Mouse (Mus musculus) C3H10T1/2 (cell line): ENCODE measurements around the gene Lypd6b. TPM values are rescaled to one million over a fixed set of nuclear protein-coding genes. Genes with fewer than 3 reads are reported as not detected.

Experiments
- polyA plus RNA-seq, 2 experiments: library from polyadenylated mRNA; unstranded; fragments of >200 nt; fragmentation: generic; extraction: Trizol; gene quantifications; one replicate each; pipeline ENCODE4 v1.2.1; 2012; ENCODE audit warnings: missing spikeins in 2 of 2

Lypd6b gene
- polyA plus RNA-seq, result not detected

GRCm38 (mm10) chr2:49787376-49788050 is at the start of gene Lypd6b:
Lypd6b (plus strand) TSS chr2:49787688.

Other genes starting within 250 kb of the Lypd6b start
- gene Kif5c, start 168.4 kb upstream of the Lypd6b start, polyA plus RNA-seq, result under 1 TPM; 0.08 to 0.92 TPM